Mouse (Mus musculus) intestine, postnatal 0 days (tissue): ENCODE measurements around the gene Pspc1. TPM values are rescaled to one million over a fixed set of nuclear protein-coding genes. Genes with fewer than 3 reads are reported as not detected.

Source experiments
- ATAC-seq: fragments of 200-750 bp; cut with Nextera tagmentation; 2 replicates; pipeline ENCODE4 v1.8.0; 2017; ENCODE audit warnings: mild to moderate bottlenecking, moderate TSS enrichment, moderate library complexity
- H3K27ac ChIP-seq: fragments of 300-500 bp; sonication (generic); 2 replicates; pipeline ENCODE4 v1.5.1; 2014; ENCODE audit warnings: mild to moderate bottlenecking, low read depth, low read length, moderate library complexity
- H3K27me3 ChIP-seq: fragments of 300-500 bp; sonication (generic); replicated peaks from 2 replicates; pipeline ENCODE4 v1.6.1; 2014; ENCODE audit warnings: low read length, mixed read lengths; ENCODE audit not compliant: control insufficient read depth, insufficient read depth
- H3K36me3 ChIP-seq: fragments of 300-500 bp; sonication (generic); 2 replicates; pipeline ENCODE4 v1.6.1; 2014; ENCODE audit warnings: mild to moderate bottlenecking, moderate library complexity; ENCODE audit not compliant: control insufficient read depth, insufficient read depth
- H3K4me1 ChIP-seq: fragments of 300-500 bp; sonication (generic); replicated peaks from 2 replicates; pipeline ENCODE4 v1.6.1; 2014; ENCODE audit warnings: antibody characterized with exemption, low read length, mixed read lengths; ENCODE audit not compliant: control insufficient read depth, insufficient read depth
- H3K4me2 ChIP-seq: fragments of 300-500 bp; sonication (generic); replicated peaks from 2 replicates; pipeline ENCODE4 v1.6.1; 2014; ENCODE audit warnings: low read depth, mild to moderate bottlenecking, moderate library complexity
- H3K4me3 ChIP-seq: fragments of 300-500 bp; sonication (generic); 2 replicates; pipeline ENCODE4 v1.5.1; 2014; ENCODE audit warnings: low read depth, low read length
- H3K9ac ChIP-seq: fragments of 300-500 bp; sonication (generic); 2 replicates; pipeline ENCODE4 v1.6.1; 2014; ENCODE audit warnings: mild to moderate bottlenecking, low read depth, low read length
- H3K9me3 ChIP-seq: fragments of 300-500 bp; sonication (generic); 2 replicates; pipeline ENCODE4 v1.6.1; 2016; ENCODE audit warnings: mixed run types; ENCODE audit not compliant: control insufficient read depth
- CTCF ChIP-seq: sonication (generic); IDR thresholded peaks from 2 replicates; pipeline ENCODE4 v1.5.1; 2016; ENCODE audit warnings: low read depth, mild to moderate bottlenecking, control low read depth, antibody characterized with exemption, moderate library complexity
- WGBS: fragments of 180-500 bp; shearing (Covaris S2); extraction: QIAGEN DNeasy Blood & Tissue Kit; methylation state at CpG from one replicate; pipeline ENCODE4 v1.1.7; 2014; 5-methylcytosine and 5-hydroxymethylcytosine counted together
- polyA plus RNA-seq: library from polyadenylated mRNA; unstranded; fragments of >200 nt; fragmentation: Nextera tagmentation; extraction: Ambion mirVana; gene quantifications from 2 replicates; pipeline ENCODE4 v1.2.1, GENCODE M21; 2015

Gene Pspc1
- polyA plus RNA-seq, 1 experiment from 2014 or later = 11.5 TPM

- H3K27ac ChIP-seq = no peak overlapping the region
- 81% methylated on average over 1 of the region's 1 CpGs for WGBS
- no peak overlapping the region for H3K4me3 ChIP-seq
- no peaks in the 10 kb centered on the region for H3K27me3 ChIP-seq
- no peak overlapping the region for H3K4me2 ChIP-seq
- H3K9me3 ChIP-seq = no peaks in the 10 kb centered on the region
- no peak for ATAC-seq
- TF ChIP-seq CTCF = no peak
- no peaks in the 10 kb centered on the region for H3K4me1 ChIP-seq
- H3K36me3 ChIP-seq = peaks cover 77% of the 10 kb centered on the region
- H3K9ac ChIP-seq = no peak overlapping the region
These were observed 88.3 kb downstream of the Pspc1 start for GRCm38 (mm10) chr14:56689766-56690165.

DNA sequence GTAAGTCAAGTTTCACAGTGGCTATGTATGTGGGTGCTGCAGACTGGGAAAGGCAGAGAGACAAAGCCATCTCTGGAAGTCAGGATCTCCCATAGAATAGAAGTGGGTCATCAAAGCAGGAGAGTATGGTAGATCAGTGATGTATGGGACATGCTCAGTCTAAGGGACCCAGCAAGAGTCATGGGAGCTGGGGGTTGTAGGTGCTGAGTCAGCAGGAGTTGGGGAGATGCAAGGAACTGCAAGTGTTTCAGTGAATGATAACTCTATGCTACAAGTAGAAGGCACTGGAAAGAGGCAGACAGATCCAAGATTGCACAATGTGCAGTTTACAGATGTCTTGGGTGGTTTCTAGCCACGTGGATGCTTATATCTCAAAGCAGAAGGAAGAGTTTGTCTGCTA is 89.0 kb downstream of the Pspc1 start:
- Histone ChIP-seq H3K27ac (no peak overlapping the region), H3K9ac (no peak overlapping the region), H3K4me1 (no peaks in the 10 kb centered on the region), H3K27me3 (no peaks in the 10 kb centered on the region), H3K9me3 (no peaks in the 10 kb centered on the region), H3K36me3 (peaks cover 76% of the 10 kb centered on the region), H3K4me2 (no peak overlapping the region), H3K4me3 (no peak overlapping the region)
- no peak for TF ChIP-seq CTCF
- 88% methylated on average over 1 of the region's 1 CpGs for WGBS
- ATAC-seq = no peak

GRCm38 (mm10) chr14:56685426-56685825 is 92.7 kb downstream of the Pspc1 start:
- Histone ChIP-seq H3K4me3 (no peak overlapping the region), H3K9ac (no peak overlapping the region), H3K36me3 (peaks cover 55% of the 10 kb centered on the region), H3K27ac (no peak overlapping the region), H3K4me1 (no peaks in the 10 kb centered on the region), H3K4me2 (no peak overlapping the region), H3K27me3 (no peaks in the 10 kb centered on the region), H3K9me3 (no peaks in the 10 kb centered on the region)
- ATAC-seq = no peak
- 34% methylated on average over 1 of the region's 1 CpGs for WGBS
- TF ChIP-seq CTCF = no peak

Other genes with a start within 250 kb of the Pspc1 start
- 1.4 and 2.3 TPM in 2 replicates for gene Cenpj, start 202.9 kb downstream of the Pspc1 start, polyA plus RNA-seq
- gene Parp4, start 202.7 kb downstream of the Pspc1 start, polyA plus RNA-seq = 12.2 and 15.7 TPM in 2 replicates
- 18.9 and 23.5 TPM in 2 replicates for gene Mphosph8, start 110.1 kb downstream of the Pspc1 start, polyA plus RNA-seq
- 14.7 and 15.3 TPM in 2 replicates for gene Zmym5, start 33.4 kb upstream of the Pspc1 start, polyA plus RNA-seq
- 7.8 and 10.1 TPM in 2 replicates for gene Zmym2, start 108.3 kb upstream of the Pspc1 start, polyA plus RNA-seq